27 mouse cellular contexts compared by ENCODE assay signal in genomic region chr19:45691001-45691535, GRCm38 (mm10). TPM values are rescaled to one million over a fixed set of nuclear protein-coding genes. Genes with fewer than 3 reads are reported as not detected.
DNase-seq lines count a peak whose midpoint lies in the region; ATAC-seq lines count a peak whose summit lies in the region.
"Had no signal": no experiment of that assay in that cellular context is flagged by ENCODE, and none has a peak within 500 bp of the region (broad histone marks: within the 10 kb centered on the region; RNA-seq: fewer than 3 reads in every experiment).

No protein-coding gene starts in this region.

- no peak overlapping the region for H3K4me2 ChIP-seq in kidney, embryonic 16.5 days (replicated peaks; ENCODE audit: low read depth, low read length)
- H3K4me2 ChIP-seq in neural tube, embryonic 15.5 days = no peak overlapping the region
- H3K4me2 ChIP-seq: forebrain, embryonic 12.5 days; limb, embryonic 13.5 days; liver, embryonic 13.5 days; lung, embryonic 14.5 days had no signal

- no peak overlapping the region for H3K4me3 ChIP-seq in kidney, embryonic 16.5 days (ENCODE audit: low read length)
- H3K4me3 ChIP-seq in neural tube, embryonic 15.5 days (replicated peaks) = no peak overlapping the region
- H3K4me3 ChIP-seq in embryonic facial prominence, embryonic 10.5 days = no peak overlapping the region
- H3K4me3 ChIP-seq: forebrain, embryonic 12.5 days; hindbrain, embryonic 10.5 days; limb, embryonic 13.5 days; liver, embryonic 13.5 days; myocyte had no signal

- no peak for DNase-seq in kidney, postnatal 14 days
- peak; percentile 46 for DNase-seq in neural tube, embryonic 10.5 days (ENCODE audit: extremely low spot score, low spot score)
- DNase-seq in embryonic facial prominence, embryonic 10.5 days (ENCODE audit: low spot score) = peak; percentile 40
- no peak for DNase-seq in left cerebral cortex, postnatal 10 days (ENCODE audit: extremely low spot score in 1 of 2, low spot score in 2 of 2)
- no peak for DNase-seq in spleen, postnatal 36 days (ENCODE audit: low spot score in 2 of 2)
- DNase-seq: adrenal gland, postnatal 10 days; cerebellum, adult 11 months; cerebellum, postnatal 10 days; gastrocnemius, postnatal 36 days; liver, embryonic 13.5 days; lung, embryonic 14.5 days; lung, postnatal 36 days; right cerebral cortex, postnatal 25 days had no signal

- H3K27me3 ChIP-seq in kidney, embryonic 16.5 days (ENCODE audit: insufficient read depth, low read length) = no peaks in the 10 kb centered on the region; the same call in 1 of the 2 replicates
- no peaks in the 10 kb centered on the region for H3K27me3 ChIP-seq in neural tube, embryonic 15.5 days (replicated peaks)
- H3K27me3 ChIP-seq in embryonic facial prominence, embryonic 10.5 days (replicated peaks; ENCODE audit: low read depth, poor library complexity, severe bottlenecking) = peaks cover 19% of the 10 kb centered on the region

- H3K27ac ChIP-seq in kidney, embryonic 16.5 days (ENCODE audit: low read length) = no peak overlapping the region
- H3K27ac ChIP-seq in neural tube, embryonic 15.5 days (replicated peaks) = no peak overlapping the region
- H3K27ac ChIP-seq in embryonic facial prominence, embryonic 10.5 days (replicated peaks) = no peak overlapping the region
- H3K27ac ChIP-seq: forebrain, embryonic 12.5 days; hindbrain, embryonic 10.5 days; hindbrain, postnatal 0 days; limb, embryonic 13.5 days; liver, embryonic 13.5 days had no signal

- ATAC-seq in kidney, embryonic 16.5 days (ENCODE audit: low FRiP score, low TSS enrichment) = 0 out of 2 replicates have a peak, but pooled peaks have one; percentile 63
- no peak for ATAC-seq in neural tube, embryonic 15.5 days (ENCODE audit: low FRiP score)
- no peak for ATAC-seq in cerebellum, adult (ENCODE audit: insufficient number of reproducible peaks, low FRiP score, low TSS enrichment)
- ATAC-seq: hindbrain, postnatal 0 days; intestine, postnatal 0 days had no signal

- no peak overlapping the region for H3K9ac ChIP-seq in kidney, embryonic 16.5 days (replicated peaks; ENCODE audit: low read length)
- no peak overlapping the region for H3K9ac ChIP-seq in neural tube, embryonic 15.5 days (replicated peaks)
- H3K9ac ChIP-seq: forebrain, embryonic 12.5 days; limb, embryonic 13.5 days; liver, embryonic 13.5 days; lung, embryonic 14.5 days had no signal

- H3K4me1 ChIP-seq in kidney, embryonic 16.5 days (ENCODE audit: insufficient read depth, low read length) = peaks cover 15% of the 10 kb centered on the region
- no peaks in the 10 kb centered on the region; the same call in 1 of the 2 replicates for H3K4me1 ChIP-seq in neural tube, embryonic 15.5 days
- H3K4me1 ChIP-seq in embryonic facial prominence, embryonic 10.5 days = peaks cover 39% of the 10 kb centered on the region
- H3K4me1 ChIP-seq: liver, embryonic 13.5 days had no signal

- intact Hi-C loops in left cerebral cortex, postnatal 10 days (cut with DNase I) = no loop called here

- H3K9me3 ChIP-seq in kidney, embryonic 16.5 days (ENCODE audit: low read length) = no peaks in the 10 kb centered on the region
- H3K9me3 ChIP-seq in neural tube, embryonic 15.5 days (replicated peaks) = no peaks in the 10 kb centered on the region
- 0 out of 2 replicates have a peak, but pooled peaks cover 4% of the 10 kb centered on the region for H3K9me3 ChIP-seq in embryonic facial prominence, embryonic 10.5 days
- H3K9me3 ChIP-seq: forebrain, embryonic 12.5 days; hindbrain, embryonic 10.5 days; limb, embryonic 13.5 days; liver, embryonic 13.5 days had no signal

- no peaks in the 10 kb centered on the region for H3K36me3 ChIP-seq in kidney, embryonic 16.5 days (ENCODE audit: insufficient read depth, low read length)
- no peaks in the 10 kb centered on the region for H3K36me3 ChIP-seq in neural tube, embryonic 15.5 days
- no peaks in the 10 kb centered on the region for H3K36me3 ChIP-seq in embryonic facial prominence, embryonic 10.5 days (replicated peaks)
- H3K36me3 ChIP-seq: forebrain, embryonic 12.5 days; hindbrain, embryonic 10.5 days; limb, embryonic 13.5 days; liver, embryonic 13.5 days had no signal

- 43% methylated on average over 8 of the region's 8 CpGs for WGBS in kidney, embryonic 16.5 days
- WGBS in neural tube, embryonic 15.5 days = 54% methylated on average over 8 of the region's 8 CpGs
- 63% methylated on average over 8 of the region's 8 CpGs for WGBS in embryonic facial prominence, embryonic 10.5 days

RNA-seq across cellular contexts. Expression of gene Fbxw4, which starts 31.0 kb away (rescaled TPM):
- polyA plus RNA-seq in kidney, embryonic 16.5 days (2015; fragmentation: Nextera tagmentation; extraction: Ambion mirVana) = 7.2 and 7.9 TPM in 2 replicates
- 8.2 and 8.4 TPM in 2 replicates for polyA plus RNA-seq in neural tube, embryonic 15.5 days (2015; fragmentation: Nextera tagmentation; extraction: Ambion mirVana)
- polyA plus RNA-seq in embryonic facial prominence, embryonic 10.5 days (2016; fragmentation: Nextera tagmentation; extraction: Ambion mirVana) = 4.2 and 4.7 TPM in 2 replicates
- total RNA-seq in left cerebral cortex, postnatal 10 days (2021) = 10 to 100 TPM; 28.7 to 33.3 TPM

RNA-seq across cellular contexts. Expression of gene Fgf8, which starts 51.6 kb away (rescaled TPM):
- 13.0 and 15.5 TPM in 2 replicates for polyA plus RNA-seq in kidney, embryonic 16.5 days (2015; fragmentation: Nextera tagmentation; extraction: Ambion mirVana)
- 0.13 and 0.31 TPM in 2 replicates for polyA plus RNA-seq in neural tube, embryonic 15.5 days (2015; fragmentation: Nextera tagmentation; extraction: Ambion mirVana)
- 36.9 and 43.2 TPM in 2 replicates for polyA plus RNA-seq in embryonic facial prominence, embryonic 10.5 days (2016; fragmentation: Nextera tagmentation; extraction: Ambion mirVana)
- total RNA-seq in left cerebral cortex, postnatal 10 days (2021) = not detected
- total RNA-seq: adrenal gland, postnatal 10 days; gastrocnemius, postnatal 36 days; left cerebral cortex, adult 18-20 months; megakaryocyte-erythroid progenitor cell, adult 5-6 weeks had no signal
- polyA plus RNA-seq: C2C12; heart, postnatal 0 days; intestine, postnatal 0 days; liver, embryonic 13.5 days; lung, embryonic 14.5 days; myocyte; stomach, embryonic 16.5 days had no signal

RNA-seq across cellular contexts. Expression of gene Npm3, which starts 58.3 kb away (rescaled TPM):
- 16.3 and 18.1 TPM in 2 replicates for polyA plus RNA-seq in kidney, embryonic 16.5 days (2015; fragmentation: Nextera tagmentation; extraction: Ambion mirVana)
- polyA plus RNA-seq in neural tube, embryonic 15.5 days (2015; fragmentation: Nextera tagmentation; extraction: Ambion mirVana) = 7.1 and 9.1 TPM in 2 replicates
- polyA plus RNA-seq in embryonic facial prominence, embryonic 10.5 days (2016; fragmentation: Nextera tagmentation; extraction: Ambion mirVana) = 12.0 and 12.4 TPM in 2 replicates
- 10 to 100 TPM in 1 of 2 experiments, 1 to 10 TPM in 1; 9.7 to 11.1 TPM for total RNA-seq in left cerebral cortex, postnatal 10 days (2021)

Comparison
In these comparisons a context has a peak if more than half of its experiments do, and no peak if none do; other contexts are left out.
1. DNase-seq: peak in neural tube, embryonic 10.5 days (single experiment) and embryonic facial prominence, embryonic 10.5 days (single experiment); none in kidney, postnatal 14 days (single experiment), left cerebral cortex, postnatal 10 days (0 of 2) and spleen, postnatal 36 days (0 of 2).
2. RNA of gene Fgf8, which starts 51.6 kb away (polyA plus RNA-seq): 36.9 to 43.2 TPM in embryonic facial prominence, embryonic 10.5 days and 13.0 to 15.5 TPM in kidney, embryonic 16.5 days; 0.13 to 0.31 TPM in neural tube, embryonic 15.5 days; every median in the first group is over 10 times any median in the second.